Mouse (Mus musculus): Measurements from ENCODE around the gene Haus2.

Haus2 gene

DNA sequence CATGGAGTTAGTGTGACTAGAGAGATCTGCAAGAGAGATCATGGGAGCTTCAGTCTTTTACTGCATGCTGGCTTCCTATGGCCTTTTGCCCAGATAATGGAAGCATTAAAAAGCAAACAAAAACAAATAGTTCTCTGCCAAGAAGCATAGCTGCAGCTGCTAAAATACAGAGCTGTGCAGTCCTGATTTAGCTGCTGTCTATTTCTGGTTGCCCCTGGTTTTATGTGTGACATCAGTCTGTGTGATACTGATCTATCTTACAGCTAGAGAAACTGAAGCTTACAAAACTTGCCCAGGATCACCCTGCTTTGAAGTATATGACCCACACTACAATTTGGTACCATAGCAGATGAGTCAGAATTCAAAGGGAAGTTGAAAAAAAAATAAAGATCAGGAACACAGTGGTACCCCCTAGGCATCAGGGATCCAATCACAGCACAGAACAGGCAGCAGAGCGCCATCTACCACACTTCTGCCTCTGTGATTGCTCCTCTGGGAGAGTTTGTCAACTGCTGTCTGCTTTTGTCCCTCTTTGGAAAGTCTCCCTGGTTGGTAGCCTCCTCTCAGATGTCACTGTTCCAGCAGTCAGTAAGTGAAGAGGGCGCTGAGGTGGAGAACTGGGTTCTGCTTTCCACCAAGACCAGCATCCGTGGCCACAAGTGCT is 54.4 kb downstream of the Haus2 start:
- DNase-seq (ENCODE audit: low spot score): no peak

DNA sequence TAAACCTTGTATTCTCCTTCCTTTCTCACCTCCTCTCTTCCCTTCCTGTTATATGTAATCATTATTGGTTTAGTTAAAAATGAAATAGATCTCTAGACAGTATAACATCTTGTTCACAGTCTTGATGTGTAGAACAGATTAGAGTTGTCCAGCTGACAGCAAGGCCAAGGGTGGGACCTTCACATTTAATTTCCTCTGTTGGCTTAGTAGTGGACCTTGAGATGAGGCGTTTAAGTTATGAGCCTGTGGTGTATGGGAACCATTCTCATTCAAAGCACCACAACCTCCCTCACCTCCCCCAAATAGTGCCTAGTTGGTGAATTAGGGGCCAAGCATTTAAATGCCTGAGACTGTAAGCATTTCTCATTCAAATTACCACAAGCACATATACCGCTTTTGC is 58.3 kb downstream of the Haus2 start:
- no peak for DNase-seq (ENCODE audit: low spot score)

DNA sequence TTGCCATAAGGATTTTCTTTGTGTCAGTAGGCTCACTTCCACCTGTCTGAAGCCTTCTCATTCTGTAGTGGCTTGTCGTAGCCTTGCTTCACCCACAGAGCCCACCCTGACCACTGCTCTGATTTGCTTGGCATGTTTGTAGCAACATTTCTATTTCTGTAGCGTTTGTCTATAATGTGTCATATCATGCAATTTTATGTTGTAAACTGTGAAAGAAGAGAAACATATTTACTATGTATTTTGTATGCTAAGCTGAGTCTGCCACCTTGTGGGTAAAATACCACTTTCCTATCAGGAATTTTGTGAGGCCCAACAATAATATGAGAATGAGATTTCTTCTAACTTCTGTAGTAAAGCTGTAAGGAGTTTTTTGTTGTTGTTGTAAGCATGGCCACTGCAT is 61.1 kb downstream of the Haus2 start:
- no peak for DNase-seq (ENCODE audit: low spot score)
